Mouse (Mus musculus) A20 (cell line): Measurements from ENCODE around the gene Fkbp5.
A peak's percentile ranks its signal among the peaks of the same experiment; 100 is the strongest.
"Not testable (repeated sequence)": the region's sequence is repeated elsewhere in the genome, so short reads cannot be mapped to it uniquely, and the experiment has no call there.

Experiments
- DNase-seq: peaks from one replicate; pipeline ENCODE4 v3.0.0-alpha.2; 2011; ENCODE audit warnings: low read depth, low spot score

Gene Fkbp5

DNA sequence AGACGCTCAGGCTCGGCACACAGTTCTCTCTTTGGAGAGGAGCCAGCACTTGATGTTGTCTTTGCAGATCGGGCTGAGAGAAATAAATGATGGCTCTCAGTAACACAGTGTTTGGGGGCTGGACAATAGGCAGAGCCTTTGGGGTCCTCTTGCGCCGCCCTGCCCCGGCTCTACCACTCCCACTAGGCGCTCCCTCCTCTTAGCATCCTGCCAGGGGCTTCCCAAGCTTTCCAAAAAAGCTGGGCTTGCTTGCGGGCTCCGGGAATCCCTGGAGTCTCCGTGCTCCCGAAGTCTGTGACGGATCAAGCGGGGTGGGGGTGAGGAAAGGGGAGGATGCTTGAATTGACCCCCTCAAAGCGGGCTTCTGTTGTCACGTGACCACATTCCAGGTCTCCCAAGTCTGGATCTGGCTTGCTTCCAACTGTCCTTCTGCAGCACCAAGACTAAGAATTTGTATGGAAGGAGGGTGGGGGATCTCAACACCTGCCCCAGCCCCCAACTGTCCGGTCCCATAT, at the start of gene Fkbp5:
Gene Fkbp5 (minus strand): TSS at position 87 of the 515 bp plus-strand sequence.
- DNase-seq: no peak

DNA sequence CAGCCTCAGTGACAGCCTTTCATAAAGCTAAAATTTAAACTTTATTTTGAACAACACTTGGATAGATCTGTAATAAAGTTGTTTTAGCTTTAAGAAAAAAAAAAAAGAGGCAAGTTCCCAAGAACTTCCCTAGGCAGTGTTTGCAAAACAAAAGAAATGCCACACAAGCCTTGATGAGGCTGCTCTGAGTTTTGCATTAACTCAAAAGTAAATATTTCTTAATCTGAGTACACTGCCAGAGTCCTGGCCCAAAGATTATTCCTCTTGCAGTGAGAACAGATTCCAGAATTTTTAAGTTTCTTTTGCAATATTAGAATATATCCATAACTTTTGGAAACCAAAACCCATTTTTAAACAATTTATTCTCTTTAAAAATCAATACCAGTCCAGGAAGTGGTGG, 47.9 kb upstream of the Fkbp5 start:
- DNase-seq: no peak

DNA sequence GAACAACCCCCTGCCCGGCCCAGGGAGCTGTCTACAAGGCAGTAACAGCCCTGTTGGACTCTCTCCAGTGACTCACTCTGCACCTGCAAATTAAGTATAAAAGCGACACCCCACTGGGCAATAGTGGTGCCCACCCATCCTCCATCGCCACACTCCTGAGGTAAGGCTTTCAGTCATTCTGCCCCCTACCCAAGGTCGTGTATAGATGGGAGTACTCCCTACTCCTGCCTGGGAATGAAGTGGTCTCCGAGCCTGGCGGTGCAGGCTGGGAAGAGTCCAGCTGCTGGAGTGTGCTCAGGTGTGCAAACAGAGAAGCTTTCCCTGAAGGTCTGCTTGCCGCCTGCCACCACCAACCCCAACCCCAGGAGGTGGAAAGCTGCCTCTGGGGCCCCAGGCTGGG, 44.3 kb upstream of the Fkbp5 start:
- DNase-seq: no peak

DNA sequence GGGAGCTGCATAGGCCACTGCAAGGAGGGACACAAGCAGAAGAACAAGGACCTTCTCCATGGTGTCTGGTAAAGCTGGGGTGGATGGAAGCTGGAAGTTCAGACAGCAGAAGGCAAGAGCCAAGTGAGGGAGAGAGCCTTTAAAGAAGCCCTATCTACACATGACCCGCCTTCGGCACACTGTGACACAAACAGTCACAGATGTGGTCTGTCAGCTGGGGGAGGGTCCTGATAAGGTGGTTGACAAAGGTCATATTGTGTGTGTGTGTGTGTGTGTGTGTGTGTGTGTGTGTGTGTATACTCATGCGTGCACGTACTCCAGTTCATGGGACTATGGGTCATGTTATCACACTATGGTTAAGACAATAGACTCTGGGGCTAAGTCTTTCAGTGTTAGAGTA, 43.3 kb upstream of the Fkbp5 start, which contains the start of gene Clps:
Gene Clps (minus strand): TSS at position 169 of the 400 bp plus-strand sequence.
- DNase-seq: no peak

DNA sequence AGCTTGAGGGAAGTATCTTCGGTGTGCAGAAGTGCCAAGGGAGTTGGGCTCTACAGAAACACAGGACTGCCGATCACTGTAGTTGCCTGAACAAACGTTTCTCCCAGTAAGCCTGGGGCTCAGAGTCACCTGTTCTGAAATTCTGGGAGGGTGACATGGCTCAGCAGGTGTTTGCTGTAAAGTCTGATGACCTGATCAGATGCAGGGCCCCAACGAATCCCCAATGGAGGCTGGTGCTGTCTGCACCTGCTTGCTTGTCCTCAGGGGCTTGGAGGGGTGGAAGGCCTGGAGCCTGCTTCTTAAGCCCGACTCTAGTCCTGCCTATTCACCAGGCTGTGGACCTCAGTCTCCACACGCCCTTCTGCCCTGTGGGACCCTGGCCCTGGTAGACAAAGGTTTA, 40.4 kb upstream of the Fkbp5 start:
- DNase-seq: no peak

DNA sequence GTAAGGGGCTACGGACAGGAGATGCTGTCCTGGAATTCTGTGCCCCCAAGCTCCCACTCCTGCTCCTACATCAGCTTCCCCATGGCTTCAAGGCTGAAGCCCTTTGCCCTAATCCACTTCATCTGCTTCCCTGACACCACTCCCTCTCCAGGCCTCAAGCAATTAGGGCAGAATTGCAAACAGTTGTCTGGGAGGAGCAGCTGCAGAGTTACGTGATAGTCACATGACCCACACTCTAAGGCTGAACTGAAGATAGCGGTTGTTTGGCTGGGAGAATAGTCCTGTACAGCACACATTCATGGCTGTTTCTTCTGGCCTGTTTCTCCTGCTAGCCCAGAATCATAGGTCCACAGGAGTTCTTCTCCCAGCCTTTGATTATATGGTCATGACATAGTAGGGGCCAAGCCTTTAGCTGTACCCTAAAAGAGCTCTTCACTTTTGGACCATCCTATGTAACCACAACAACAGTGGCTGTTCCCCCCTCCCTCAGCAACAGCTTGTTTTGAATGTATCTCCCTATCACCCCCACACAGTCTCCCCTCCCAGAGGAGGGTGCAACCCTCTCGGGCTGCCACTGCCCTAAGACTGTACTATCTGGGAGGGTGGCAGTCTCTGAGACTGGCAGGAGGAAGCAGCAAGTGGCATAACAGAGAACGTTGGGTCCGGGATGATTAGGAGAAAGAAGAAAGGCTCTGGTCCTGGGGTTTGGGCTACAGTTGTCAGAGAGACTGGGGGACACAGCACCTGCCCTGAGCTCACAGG, 39.5 kb upstream of the Fkbp5 start:
- DNase-seq: peak; percentile 30

DNA sequence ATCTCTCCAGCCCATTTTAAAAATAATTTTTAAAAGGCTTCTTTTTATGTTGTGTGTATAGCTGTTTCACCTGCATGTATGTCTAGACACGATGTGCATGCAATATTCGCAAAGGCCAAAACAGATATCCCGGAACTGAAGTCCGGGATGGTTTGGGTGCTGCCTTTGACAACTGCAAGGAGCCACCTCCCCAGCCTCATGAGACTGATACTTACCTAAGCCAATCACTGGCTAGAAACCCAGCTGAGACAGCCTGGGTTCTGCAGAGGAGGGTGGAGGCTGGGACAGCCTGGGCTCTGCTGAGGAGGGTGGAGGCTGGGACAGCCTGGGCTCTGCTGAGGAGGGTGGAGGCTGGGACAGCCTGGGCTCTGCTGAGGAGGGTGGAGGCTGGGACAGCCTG, 36.7 kb upstream of the Fkbp5 start:
- not testable (repeated sequence) for DNase-seq

DNA sequence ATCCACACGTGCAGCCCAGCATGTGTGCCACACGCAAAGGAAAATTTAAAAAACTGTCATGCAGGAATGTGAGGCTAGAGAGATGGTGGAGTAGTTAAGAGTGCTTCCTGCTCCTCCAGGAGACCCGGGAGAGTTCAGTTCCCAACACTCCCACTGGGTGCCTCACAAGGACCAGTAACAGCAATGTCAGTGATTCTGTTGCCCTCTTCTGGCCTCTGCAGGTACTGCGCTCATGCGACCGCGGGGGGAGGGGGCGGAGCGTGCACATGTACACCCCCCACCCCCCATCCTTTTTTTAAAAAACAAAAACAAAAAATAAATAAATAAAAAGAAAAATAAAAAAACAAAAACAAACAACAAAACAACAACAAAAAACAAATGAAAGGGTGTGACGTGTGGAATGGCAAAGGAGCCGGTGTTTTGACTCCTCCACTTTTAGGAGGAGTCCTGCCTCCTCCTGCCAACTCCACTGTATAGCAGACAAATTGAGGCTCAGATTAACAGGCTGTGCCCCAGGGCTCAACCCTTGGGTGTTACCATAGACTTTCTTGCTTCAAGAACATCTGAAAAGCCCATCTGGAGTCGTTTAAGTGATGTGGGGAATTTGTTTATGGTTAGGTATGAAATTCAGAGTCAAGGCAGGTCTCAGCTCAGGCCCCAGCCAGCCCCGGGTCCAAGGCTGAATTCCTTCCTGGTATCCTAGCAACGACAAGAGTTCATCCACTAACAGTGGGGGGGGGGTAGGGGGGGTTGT, 35.9 kb upstream of the Fkbp5 start:
- DNase-seq: peak; percentile 71

DNA sequence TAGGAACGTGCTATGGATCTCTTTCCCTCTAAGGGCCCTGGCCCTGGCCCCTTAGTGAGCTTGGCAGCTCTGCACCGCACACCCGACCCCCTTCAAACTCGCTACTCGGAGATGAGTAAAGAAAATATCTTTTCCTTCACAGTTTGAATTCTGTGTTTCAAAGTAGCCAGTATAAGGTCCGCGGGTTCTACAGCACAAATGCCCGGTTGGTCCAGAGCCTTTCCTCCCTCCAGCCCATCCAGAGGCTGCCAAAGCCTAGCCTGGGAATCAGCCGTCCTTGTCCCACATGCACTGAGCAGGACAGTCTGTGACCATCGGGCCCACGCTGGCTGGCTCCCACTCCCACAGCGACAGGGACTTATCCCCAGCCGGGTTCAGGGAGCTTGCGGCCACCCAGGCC, 31.8 kb upstream of the Fkbp5 start, which contains the start of gene Clpsl2:
Gene Clpsl2 (plus strand): TSS at position 301 of the 400 bp plus-strand sequence.
- no peak for DNase-seq

DNA sequence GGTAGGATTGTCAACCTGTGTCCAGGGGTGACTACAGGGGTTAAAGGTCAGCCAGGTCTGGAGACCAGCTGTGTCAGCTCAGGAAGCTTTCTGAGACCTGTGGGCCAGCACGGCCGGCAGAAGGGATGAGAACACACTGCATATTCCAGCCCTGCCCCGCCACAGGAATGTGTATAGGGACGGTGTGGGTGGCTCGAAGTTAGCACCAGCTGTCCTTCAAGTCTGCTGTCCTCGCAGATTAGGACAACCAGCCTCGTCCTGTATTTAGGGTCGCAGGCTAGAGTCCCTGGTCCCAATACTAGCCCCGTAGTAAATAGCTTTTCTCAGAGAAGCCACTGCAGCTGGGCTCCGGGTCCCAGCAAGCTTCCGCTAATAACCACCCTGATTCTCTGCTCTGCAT, 31.2 kb upstream of the Fkbp5 start:
- DNase-seq: no peak

DNA sequence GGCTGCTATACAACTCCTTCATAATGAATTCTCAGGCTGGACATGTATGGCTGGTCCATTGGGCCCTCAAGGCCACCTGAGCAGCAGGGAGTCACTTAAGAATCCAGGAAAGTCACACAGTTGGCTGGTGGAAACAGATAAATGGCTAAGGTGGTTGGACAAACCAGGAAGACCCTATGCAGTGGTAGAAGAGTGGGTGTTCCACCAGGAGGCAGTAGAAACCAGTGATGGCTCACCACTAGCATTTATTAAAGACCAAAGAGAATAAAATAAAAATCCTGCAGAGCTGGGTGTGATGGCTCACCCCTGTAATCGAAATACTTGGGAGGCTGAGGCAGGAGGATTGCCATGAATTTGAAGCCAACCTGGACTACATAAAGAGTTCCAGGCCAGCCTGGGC, 29.6 kb upstream of the Fkbp5 start:
- DNase-seq: no peak

DNA sequence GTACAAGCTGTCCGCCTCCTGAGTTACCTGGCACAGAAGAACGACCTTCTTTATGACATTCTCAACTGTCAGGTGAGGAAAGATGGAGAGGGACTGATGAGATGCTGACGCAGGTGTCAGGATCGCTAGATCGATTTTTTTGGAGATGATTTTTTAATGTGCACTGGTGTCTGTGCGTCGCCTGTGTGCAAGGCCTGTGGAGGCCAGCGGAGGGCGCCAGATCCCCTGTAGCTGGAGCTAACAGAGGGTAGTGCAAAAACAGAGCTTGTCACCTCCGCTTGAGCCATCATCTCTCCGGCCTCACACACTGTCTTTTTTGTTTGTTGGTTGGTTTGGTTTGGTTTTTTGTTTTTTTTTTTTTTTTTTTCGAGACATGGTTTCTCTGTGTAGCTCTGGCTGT, 20.6 kb upstream of the Fkbp5 start:
- DNase-seq: no peak

DNA sequence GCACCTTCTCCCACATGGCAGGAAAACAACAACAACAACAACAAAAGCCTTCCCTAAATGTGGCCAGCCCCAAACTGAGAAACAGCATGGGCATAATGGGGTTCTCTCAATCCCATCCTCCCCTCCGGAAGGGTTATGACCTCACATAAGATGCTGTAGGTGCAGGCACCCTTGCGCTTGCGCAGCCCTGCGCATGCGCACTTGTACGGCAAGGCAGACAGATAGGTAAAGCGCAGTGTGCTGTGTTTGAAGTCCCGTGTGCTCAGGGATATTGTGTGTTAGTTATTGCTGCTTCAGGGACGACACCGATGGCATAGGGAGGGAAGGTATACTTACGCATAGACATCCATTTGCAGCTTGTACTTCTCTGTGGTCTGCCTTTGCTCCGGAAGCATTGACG, 16.0 kb upstream of the Fkbp5 start:
- DNase-seq: no peak

DNA sequence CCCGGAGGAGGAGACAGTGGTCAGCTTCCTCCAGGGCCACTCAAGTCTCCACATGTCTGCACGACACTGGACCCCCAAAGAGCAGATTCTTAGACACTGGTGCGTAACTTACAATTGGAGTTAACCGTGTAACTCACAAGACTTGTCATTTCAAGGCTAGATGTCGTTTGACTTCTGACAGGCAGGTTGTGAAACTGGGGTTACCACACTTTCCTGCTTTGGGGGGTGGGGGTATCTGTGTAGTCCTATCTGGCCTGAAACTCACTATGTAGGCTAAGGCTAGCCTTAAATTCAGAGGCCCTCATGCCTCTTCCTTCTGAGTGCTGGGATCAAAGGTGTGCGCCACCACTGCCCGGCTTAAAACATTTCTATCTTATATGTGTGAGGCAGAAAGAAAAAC, 15.2 kb upstream of the Fkbp5 start:
- DNase-seq: no peak

DNA sequence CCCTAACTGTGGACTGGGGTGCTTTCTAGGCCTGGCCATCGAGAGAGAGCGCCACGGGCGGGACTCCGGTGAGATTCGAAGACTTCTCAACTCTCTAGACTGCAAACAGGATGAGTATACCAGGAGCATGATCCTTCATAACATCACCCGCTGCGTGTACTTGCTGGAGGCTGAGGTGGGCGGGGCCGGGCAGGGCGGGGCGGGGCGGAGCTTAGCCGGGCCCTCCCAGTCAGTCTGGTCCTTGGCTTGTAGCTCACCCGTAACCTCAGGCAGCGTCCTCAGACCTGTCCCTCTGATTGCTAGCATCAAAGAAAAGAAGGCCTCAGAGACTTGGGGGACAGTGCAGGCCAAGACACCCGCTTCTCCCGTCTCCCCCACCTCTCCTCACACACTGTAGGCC, 14.6 kb upstream of the Fkbp5 start:
- DNase-seq: peak; percentile 78

DNA sequence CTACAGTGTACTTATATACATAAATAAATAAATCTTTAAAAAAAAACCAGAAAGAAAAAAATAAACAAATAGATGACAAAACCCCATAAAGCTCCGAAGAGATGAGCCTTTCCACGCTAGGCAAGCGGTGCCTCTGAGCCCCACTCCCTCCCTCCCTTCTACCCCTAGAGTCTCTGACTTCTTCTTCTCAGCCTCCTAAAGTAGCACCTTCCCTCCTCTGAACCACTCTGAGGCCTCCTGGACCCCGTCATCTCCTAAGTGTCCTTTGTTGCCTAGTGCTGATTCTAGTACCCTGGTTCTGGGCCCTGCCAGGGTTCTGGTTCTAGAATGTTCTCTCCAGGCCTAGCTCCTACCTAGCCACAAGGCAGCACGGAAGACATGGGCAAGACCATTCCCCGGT, 13.2 kb upstream of the Fkbp5 start, which contains the start of gene Armc12:
Gene Armc12 (plus strand): TSS at position 301 of the 400 bp plus-strand sequence.
- DNase-seq: no peak

DNA sequence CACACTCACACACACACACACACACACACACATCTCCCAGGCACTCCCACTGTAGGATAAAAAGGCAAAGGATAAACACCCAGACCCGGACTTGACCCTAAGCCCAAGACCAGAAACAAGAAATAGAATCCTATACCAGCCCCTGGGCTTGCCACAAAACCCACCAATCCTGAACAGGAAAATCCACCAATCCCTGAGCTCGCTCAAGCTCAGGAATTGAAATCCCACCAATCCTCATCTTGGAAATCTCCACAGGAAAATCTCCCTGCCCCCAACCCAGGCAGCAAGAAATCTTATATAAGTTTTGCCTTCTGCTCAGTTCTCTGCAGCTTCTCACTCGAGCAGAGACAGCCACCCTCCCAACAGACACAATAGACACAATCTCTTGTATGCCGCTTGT, 11.8 kb upstream of the Fkbp5 start:
- DNase-seq: no peak

DNA sequence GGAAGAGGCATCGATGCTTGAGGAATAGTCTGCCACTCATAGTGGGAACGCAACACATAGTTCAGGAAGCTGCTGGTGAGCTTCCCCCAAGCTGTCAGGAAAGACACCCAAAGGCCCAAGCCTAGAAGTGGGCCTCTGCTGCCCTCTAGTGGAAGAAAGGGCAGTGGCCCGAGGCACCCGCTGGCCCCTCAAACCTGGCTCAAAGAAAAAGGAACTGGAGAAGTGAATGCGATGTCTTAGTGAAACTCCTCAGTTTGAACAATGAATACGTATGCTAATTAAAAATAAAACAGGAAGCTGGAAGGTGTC, 10.7 kb upstream of the Fkbp5 start:
- DNase-seq: peak; percentile 87

DNA sequence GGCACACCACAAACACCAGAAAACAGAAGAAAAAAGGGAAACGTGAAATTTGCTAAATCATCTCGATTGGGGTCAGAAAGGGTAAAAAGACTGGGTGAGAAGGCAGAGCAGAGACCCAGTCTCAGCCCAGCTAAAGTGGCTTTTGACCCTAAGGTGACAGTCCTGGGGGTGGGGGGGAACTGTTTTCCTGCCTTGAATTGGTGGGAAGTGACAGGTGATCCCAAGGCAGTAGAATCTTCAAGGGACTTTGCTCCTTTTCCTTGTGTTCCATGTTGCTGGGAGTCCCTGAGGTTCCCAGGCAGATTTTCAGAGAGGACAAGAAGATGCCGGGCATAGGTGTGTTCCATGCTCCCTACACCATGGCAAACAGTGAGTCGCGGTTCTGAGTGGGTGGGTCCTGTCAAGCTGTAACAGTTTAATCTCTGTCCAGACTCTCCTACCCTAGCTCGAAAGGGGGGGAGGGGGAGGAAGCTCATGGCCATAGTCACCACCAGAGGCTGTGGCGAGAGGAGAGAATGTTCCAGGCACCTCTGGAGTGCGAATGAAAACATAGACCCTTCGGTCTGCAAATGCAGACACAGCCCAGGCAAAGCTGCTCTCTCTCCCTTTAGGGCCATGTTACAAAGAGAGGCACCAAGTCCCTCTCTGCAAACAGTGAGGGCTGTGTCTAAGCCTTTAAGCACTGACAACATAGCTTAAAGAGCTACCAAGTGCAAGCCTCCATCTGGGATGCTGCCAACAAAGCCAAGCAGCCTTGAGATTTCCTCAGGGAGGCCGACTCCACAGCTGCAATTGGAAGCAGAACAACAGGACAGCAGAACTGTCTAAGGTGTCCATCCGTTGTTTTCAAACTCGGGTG, 10.1 kb upstream of the Fkbp5 start:
- no peak for DNase-seq

DNA sequence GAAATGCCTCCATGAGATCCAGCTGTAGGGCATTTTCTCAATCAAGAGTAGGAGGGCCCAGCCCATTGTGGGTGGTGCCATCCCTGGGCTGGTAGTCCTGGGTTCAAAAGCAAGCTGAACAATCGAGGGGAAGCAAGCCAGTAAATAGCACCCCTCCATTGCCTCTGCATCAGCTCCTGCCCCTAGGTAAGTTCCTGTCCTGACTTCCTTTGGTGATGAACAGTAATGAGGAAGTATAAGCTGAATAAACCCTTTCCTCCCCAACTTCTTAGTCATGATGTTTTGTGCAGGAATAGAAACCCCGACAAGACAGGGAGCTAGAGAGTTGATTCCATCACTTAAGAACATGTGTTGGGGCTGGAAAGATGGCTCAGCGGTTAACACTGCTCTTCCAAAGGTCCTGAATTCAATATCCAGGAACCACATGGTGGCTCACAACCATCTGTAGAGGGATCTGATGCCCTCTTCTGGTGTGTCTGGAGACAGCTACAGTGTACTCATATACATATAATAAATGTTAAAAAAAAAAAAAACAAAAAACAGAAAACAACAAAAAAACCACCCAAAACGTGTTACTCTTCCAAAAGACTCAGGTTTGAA, 7.6 kb upstream of the Fkbp5 start:
- peak; percentile 72 for DNase-seq

DNA sequence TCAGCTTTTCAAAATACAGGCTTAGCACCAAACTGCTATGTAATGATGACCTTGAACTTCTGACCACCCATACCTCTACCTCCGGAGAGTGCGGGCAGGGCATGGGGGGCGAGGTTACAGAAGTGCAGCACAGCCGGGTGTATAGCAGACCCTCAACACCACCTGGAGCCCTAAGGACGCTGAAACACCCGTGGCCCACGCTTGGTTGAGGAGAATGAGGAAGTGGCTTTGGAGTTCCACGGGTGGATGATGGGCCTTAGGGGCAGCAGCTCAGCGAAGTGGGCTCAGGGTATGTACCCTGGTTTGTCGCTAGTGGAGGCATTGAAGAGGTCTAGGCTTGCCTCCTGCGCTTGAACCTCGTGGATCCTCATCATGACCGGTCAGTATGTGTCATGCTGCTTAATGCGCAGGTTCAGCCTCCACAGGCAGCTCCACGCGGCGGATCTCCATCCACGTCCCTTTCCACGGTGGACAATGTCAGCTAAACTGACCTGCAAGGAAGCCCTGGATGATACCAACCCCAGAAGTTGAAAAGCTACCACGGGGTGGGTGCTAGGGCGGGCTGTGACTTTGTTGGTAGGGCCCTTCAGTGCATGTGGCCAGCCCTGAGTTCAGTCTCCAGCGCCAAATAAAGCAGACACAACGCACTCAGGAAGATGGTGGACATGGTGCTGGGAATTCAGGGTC, 6.8 kb upstream of the Fkbp5 start:
- DNase-seq: no peak
